Mouse (Mus musculus) spleen, postnatal 14 days (tissue): ENCODE data around the gene Jam2.

Source experiments
- DNase-seq, 2 experiments: peaks; one replicate each; pipeline ENCODE4 v3.0.0; 2021 to 2022; ENCODE audit warnings: low spot score in 2 of 2

Jam2 gene

GRCm38 (mm10) chr16:84838576-84838975 lies 64.7 kb downstream of the Jam2 start:
- no peak for DNase-seq

- DNase-seq: no peak
Measured at GRCm38 (mm10) chr16:84853492-84853891, 79.6 kb downstream of the Jam2 start.

- no peak for DNase-seq
Measured at GRCm38 (mm10) chr16:84864656-84865055, 90.7 kb downstream of the Jam2 start.

GRCm38 (mm10) chr16:84873805-84874204 lies 99.9 kb downstream of the Jam2 start:
- DNase-seq: no peak

GRCm38 (mm10) chr16:84875012-84875717 lies 101.2 kb downstream of the Jam2 start:
- DNase-seq: no peak
